Mouse (Mus musculus) adrenal gland (tissue): ENCODE results near the gene Ss18l2.

Experiments
- intact Hi-C: fragments of 180-260 bp; cut with DNase I; formaldehyde crosslinking; loops from one replicate; pipeline ENCODE4 v1.15.1; 2025
- long read RNA-seq, 2 experiments: library from polyadenylated mRNA; unstranded; transcript quantifications; one replicate each; pipeline ENCODE4 v2.0.0; 2020; ENCODE audit warnings: borderline replicate concordance in 1 of 2; ENCODE audit not compliant: insufficient replicate concordance in 1 of 2

Gene Ss18l2
- long read RNA-seq, experiment 1, transcript Ss18l2-203 (2 exons, 1,175 nt), result major isoform, 29 of 56 reads
- long read RNA-seq, experiment 1, transcript Ss18l2-201 (3 exons, 577 nt), result minor isoform, 25 of 56 reads
- long read RNA-seq, experiment 1, partial matches to known transcripts, result 0 of 56 reads
- long read RNA-seq, experiment 1, other reads (novel, unspliced or antisense), result 1 of 56 reads
- long read RNA-seq, experiment 2, transcript Ss18l2-201 (3 exons, 577 nt), result major isoform, 32 of 57 reads
- long read RNA-seq, experiment 2, transcript Ss18l2-203 (2 exons, 1,175 nt), result minor isoform, 22 of 57 reads
- long read RNA-seq, experiment 2, partial matches to known transcripts, result 0 of 57 reads
- long read RNA-seq, experiment 2, other reads (novel, unspliced or antisense), result 0 of 57 reads

DNA sequence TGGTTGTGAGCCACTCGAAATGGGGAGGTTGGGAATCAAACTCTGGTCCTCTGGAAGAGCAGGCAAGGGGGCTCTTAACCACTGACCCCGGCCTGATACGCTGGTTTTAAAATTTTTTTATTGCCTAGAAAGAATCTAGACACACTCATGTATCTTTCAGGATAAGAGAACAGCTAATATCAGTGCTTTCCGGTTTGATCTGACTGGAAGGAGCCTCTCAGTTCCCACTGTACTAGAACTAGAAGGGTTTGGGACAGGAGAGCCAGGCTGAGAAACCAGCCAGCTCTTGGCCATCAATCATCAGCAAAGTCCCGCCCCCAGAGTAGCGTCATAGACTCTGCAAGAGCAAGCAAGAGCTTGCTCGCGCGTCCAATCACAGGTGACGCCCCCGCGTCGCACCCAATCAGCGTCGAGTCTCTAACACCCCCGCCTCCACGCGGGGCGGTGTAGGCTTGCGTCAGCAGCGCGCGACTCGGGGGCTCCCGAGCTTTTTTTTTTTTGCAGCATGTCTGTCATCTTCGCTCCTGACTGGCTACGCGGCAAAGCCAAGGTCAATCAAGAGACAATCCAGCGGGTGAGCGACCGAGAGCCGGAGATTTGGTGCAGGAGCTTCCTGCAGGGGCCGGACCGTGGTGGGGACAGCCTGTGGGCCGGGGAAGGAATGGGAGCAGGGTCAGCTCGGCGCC lies at the start of gene Ss18l2:
Gene Ss18l2 (plus strand): TSS at position 432 of the 686 bp plus-strand sequence.
- intact Hi-C loops, result no loop called here

GRCm38 (mm10) chr9:121663467-121663866 lies 46.7 kb upstream of the Ss18l2 start:
- intact Hi-C loops, result no loop called here

DNA sequence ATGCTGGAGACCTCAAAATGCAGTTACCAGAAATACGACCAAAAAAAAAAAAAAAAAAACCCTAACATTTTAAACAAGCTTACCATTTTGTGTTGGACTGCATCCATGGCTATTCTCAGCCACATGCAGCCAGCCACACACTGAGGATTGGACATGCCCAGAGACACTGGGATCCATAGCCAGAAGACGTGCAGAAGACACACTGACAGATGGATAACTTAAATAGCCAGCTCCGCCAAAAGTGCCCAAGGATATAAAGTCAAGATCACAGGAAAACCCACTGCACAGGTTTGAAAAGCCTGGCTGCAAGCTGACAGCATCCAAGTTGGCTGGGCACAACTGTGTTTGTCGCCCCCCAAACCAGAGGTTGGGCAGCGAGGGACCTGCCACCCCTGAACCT lies 46.0 kb upstream of the Ss18l2 start:
- intact Hi-C loops, result no loop called here

DNA sequence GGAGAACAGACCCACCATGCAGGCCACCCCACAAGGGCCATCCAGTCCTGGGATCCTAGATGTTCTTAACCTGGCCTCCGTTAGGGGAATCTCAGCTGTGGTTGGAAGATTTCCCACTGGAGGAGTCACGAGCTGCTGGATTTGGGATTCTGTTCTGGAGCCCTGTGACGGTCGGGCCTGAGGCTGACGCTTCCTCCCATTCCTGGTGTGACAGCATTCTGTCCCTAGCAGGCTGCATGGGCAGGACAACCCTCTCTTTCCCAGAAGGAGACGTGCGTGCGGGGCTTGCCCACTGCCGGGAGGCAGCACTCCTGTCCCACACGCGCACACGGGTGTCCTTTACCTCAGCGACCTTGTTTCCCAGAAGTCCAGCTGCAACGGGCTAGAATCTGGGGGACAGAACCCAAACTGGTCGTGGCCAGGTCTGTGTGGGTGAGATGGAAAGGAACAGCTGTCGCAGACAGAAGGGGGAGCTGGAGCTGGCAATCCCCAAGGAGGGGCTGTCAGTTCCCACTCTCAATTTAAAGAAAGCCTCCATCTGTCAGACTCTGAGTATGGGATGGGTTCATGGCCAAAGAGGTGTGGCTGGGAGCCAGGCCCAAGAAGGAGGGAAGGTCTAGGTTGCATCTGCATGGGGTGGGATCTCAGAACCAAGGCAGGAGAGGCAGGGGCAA lies 43.0 kb upstream of the Ss18l2 start:
- intact Hi-C loops, result no loop called here

GRCm38 (mm10) chr9:121667822-121668221 lies 42.3 kb upstream of the Ss18l2 start:
- intact Hi-C loops, result no loop called here

GRCm38 (mm10) chr9:121669348-121669791 lies 40.8 kb upstream of the Ss18l2 start:
- intact Hi-C loops, result no loop called here

DNA sequence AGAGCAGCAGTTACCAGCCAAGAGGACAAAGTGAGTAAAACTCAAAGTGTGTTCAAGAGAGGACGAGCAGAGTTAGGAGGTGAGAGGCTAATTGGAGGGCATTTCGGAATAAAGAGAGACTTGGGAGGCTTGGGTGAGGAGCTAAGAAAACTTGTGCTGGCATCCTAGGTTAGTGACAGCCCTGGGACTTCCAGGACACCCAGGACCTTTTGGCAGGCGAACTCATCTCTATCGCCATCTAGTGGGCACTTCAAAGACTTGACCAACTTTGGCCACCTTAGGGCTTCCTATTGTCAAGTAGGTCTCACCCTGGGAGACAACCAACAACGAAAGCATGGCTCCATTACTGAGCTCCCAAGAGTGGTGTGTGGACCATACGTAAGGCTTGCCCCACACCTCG lies 38.8 kb upstream of the Ss18l2 start:
- intact Hi-C loops, result loop anchor here (5.0 kb wide), 1 partner anchor 194 kb away; no protein-coding TSS in a partner anchor

DNA sequence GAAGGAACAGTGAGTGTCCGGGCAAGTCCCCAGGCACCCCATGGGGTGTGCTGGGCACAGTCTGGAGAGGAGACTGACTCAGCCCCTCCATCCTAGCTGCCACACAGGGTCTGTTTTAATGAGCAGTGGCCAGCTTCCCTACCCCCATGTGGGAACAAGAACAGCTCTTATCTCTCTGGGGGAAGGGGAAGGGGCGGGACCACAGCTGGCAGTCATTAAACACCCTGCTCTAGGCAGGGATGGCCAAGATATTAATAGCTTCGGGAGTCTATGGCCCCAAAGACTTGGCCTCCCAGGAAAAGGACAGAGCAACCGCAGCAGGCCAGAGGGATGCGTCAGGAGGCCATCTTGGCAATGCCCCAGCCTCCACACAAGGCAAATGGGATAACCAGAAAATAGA lies 37.8 kb upstream of the Ss18l2 start:
- intact Hi-C loops, result loop anchor here (5.0 kb wide), 1 partner anchor 195 kb away; no protein-coding TSS in a partner anchor

DNA sequence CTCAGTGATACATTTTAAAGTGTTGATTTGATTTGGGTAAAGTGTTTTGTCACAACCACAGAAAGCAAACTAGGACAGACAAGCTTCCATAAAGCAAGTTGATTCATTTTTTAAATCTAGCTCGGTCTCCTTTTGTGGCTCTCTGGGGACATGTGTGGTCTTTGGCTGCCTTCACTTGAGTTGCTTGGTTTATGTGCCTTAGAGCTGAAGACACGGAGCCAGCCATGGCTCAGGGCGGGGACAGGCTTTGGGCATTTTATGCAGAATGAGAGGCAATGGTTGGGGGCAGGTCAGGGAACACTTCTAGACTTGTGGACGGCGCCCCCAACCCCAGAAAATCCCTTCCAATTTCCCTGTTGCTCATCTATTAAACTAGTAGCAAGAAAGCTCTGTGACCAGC lies 36.4 kb upstream of the Ss18l2 start:
- intact Hi-C loops, result loop anchor here (5.0 kb wide), 1 partner anchor 196 kb away; no protein-coding TSS in a partner anchor

- intact Hi-C loops, result no loop called here
These were observed 35.1 kb upstream of the Ss18l2 start for GRCm38 (mm10) chr9:121675011-121675410.

GRCm38 (mm10) chr9:121675556-121675955 lies 34.6 kb upstream of the Ss18l2 start:
- intact Hi-C loops, result no loop called here

DNA sequence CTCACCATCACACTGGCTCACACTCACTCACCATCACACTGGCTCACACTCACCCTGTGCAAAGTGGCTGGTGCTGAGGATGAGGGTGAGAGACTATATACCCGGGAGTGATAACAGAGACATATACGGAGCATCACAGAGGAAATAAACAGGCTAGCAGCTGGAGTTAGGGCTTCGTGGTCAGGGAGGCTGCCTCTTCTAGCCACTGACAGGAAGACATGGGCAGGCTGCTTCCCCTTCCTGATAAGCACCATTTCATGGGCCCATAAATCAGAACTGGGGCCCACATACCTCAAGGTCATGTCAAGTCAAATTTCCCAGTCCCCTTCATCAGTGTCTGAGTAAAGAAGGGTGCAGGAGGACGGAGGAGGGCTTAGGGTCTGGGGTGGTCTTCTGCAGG lies 33.1 kb upstream of the Ss18l2 start:
- intact Hi-C loops, result no loop called here

- intact Hi-C loops, result no loop called here
These were observed 32.7 kb upstream of the Ss18l2 start for GRCm38 (mm10) chr9:121677476-121677875.

DNA sequence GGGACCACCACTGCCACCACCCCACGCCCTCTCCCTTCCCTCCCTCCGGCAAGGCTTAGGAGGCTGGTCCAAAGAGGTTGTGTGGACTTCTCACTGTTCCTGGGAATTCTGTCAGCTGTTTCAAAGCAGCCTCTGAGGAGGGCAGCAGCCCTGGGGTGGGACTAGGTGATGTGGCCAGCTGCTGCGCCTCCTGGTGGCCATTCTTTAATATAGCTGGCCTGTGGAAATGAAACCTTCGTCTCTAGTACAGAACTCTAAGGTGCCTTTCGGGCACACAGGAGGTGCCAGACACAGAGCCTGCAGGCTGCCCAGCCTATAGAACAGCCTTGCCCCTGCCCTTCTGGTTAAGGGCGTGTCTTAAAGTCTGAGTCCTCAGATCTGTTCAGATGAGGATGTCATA lies 30.6 kb upstream of the Ss18l2 start:
- intact Hi-C loops, result no loop called here

GRCm38 (mm10) chr9:121681191-121681590 lies 28.9 kb upstream of the Ss18l2 start:
- intact Hi-C loops, result no loop called here

DNA sequence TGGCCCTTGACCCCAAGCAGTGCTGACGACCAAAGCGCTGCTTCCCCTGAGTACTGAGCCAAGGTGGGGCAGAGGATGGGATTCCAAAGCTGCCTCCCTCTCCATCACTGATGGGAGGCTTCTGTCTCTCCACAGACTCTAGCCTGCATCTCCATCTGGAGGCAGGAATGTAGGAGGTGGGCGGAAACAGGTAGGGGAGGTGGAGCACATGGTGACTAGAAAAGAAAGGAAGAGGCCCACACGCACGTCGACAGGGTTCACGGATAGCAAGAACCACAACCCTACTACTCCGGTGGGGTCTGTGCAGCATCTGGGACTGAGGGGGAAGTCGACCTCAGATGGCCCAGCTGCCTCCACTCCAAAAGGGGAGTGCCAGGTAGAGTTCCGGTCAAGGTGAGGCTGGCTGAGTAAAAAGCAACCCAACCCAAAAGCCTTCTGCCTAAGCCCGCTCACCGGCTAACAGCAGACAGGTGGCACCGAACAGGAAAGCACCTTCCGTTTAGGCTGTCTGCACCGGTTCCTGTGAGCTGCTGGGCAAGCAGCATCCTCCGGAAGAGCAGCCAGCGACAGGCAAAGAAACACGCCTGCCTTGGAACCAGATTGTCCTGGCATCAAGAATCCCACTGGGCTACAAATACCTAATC lies 28.0 kb upstream of the Ss18l2 start:
- intact Hi-C loops, result no loop called here

- intact Hi-C loops, result no loop called here
These were observed 25.4 kb upstream of the Ss18l2 start for GRCm38 (mm10) chr9:121684702-121685101.

DNA sequence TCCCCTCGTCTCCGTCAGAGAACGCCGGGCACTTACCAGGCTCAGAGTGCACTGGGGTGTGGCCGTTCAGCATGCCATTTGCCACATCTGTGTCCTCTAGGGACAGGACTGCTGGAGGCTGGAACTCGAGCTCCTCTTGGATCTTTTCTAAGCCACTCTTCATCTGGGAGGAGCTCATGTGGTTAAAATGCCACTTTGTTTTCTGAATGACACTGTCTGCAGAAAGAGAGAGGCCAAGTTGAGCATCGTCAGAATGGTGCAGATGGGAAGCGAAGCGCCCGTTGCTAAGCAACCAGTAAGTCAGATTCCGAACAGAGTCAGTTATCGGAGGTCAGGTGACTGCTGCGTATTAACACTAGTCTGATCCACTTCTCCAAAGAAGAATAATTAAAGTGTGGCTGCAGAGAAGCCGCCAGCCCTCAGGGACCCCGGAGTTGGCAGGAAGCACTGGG lies 19.9 kb upstream of the Ss18l2 start:
- intact Hi-C loops, result no loop called here

DNA sequence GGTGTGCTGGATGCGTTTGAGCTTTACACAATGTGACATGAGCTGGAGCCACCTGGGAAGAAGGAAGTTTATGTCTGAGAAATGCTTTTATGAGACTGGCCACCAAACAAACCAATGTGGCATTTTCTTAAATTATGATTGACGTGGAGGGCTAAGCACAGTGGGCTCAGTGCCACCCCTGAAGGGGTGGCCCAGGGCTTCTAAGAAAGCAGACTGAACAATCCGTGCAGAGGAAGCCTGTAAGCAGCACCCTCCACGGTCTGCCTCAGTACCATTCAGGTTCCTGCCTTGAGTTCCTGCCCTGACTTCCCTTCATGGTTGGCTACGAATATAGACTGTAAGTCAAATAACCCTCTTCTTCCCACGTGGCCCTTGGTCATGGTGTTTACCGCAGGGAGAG lies 19.4 kb upstream of the Ss18l2 start:
- intact Hi-C loops, result no loop called here

GRCm38 (mm10) chr9:121694736-121695135 lies 15.4 kb upstream of the Ss18l2 start:
- intact Hi-C loops, result no loop called here

DNA sequence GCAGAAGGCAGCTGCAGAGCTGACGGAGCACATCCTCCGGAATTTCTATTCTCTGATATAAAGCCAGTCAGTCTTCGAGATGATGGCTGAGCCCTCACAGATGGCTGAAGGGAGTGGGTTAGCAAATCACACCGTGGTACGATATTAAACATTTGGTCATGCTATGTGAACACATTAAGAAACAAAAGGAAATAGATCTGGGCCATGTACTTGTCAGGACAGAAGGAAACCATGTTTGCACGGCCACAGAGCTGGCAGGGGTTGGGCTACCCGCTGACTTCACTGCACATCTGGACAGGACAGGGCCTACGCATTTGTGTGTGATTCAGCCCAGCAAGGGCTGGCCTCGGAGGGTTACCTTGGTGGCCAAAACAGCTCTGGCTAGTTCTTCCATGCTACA lies 13.5 kb upstream of the Ss18l2 start:
- intact Hi-C loops, result no loop called here
